Mouse (Mus musculus) midbrain, embryonic 13.5 days (tissue): ENCODE measurements around the gene Gse1. TPM values are rescaled to one million over a fixed set of nuclear protein-coding genes. Genes with fewer than 3 reads are reported as not detected.

Experiments
- ATAC-seq: fragments of 200-750 bp; cut with Nextera tagmentation; 2 replicates; pipeline ENCODE4 v1.8.0; 2017; ENCODE audit warnings: mild to moderate bottlenecking, moderate TSS enrichment, moderate library complexity
- H3K27ac ChIP-seq: fragments of 300-500 bp; sonication (generic); 2 replicates; pipeline ENCODE4 v1.5.1; 2015; ENCODE audit warnings: inconsistent platforms, mild to moderate bottlenecking, moderate library complexity
- H3K27me3 ChIP-seq: fragments of 300-500 bp; sonication (generic); 2 replicates; pipeline ENCODE4 v1.6.1; 2015; ENCODE audit warnings: mild to moderate bottlenecking, inconsistent platforms
- H3K36me3 ChIP-seq: fragments of 300-500 bp; sonication (generic); 2 replicates; pipeline ENCODE4 v1.6.1; 2015; ENCODE audit warnings: mild to moderate bottlenecking, inconsistent platforms
- H3K4me1 ChIP-seq: fragments of 300-500 bp; sonication (generic); replicated peaks from 2 replicates; pipeline ENCODE4 v1.6.1; 2015; ENCODE audit warnings: inconsistent platforms
- H3K4me2 ChIP-seq: fragments of 300-500 bp; sonication (generic); replicated peaks from 2 replicates; pipeline ENCODE4 v1.6.1; 2015; ENCODE audit warnings: moderate library complexity, mild to moderate bottlenecking, inconsistent platforms
- H3K4me3 ChIP-seq: fragments of 300-500 bp; sonication (generic); replicated peaks from 2 replicates; pipeline ENCODE4 v1.5.1; 2015; ENCODE audit warnings: mild to moderate bottlenecking, inconsistent platforms
- H3K9ac ChIP-seq: fragments of 300-500 bp; sonication (generic); replicated peaks from 2 replicates; pipeline ENCODE4 v1.6.1; 2015; ENCODE audit warnings: mild to moderate bottlenecking, inconsistent platforms
- H3K9me3 ChIP-seq: fragments of 300-500 bp; sonication (generic); 2 replicates; pipeline ENCODE4 v1.6.1; 2016; ENCODE audit warnings: mild to moderate bottlenecking, inconsistent platforms
- WGBS: fragments of 180-500 bp; shearing (Covaris S2); methylation state at CpG from one replicate; pipeline ENCODE4 v1.1.7; 2015; 5-methylcytosine and 5-hydroxymethylcytosine counted together
- polyA plus RNA-seq: library from polyadenylated mRNA; unstranded; fragments of >200 nt; fragmentation: Nextera tagmentation; extraction: Ambion mirVana; gene quantifications from 2 replicates; pipeline ENCODE4 v1.2.1, GENCODE M21; 2015

Gse1 gene
- polyA plus RNA-seq, 1 experiment from 2014 or later, result 22.5 TPM

GRCm38 (mm10) chr8:120190810-120191413 lies 37.3 kb upstream of the Gse1 start:
- H3K4me1 ChIP-seq, result peaks cover 25% of the 10 kb centered on the region
- H3K4me3 ChIP-seq, result peak overlapping the region; percentile 15; the same call in 1 of the 2 replicates
- H3K9me3 ChIP-seq, result no peaks in the 10 kb centered on the region
- H3K9ac ChIP-seq, result peak overlapping the region; percentile 36; the same call in 1 of the 2 replicates
- H3K27ac ChIP-seq, result peak overlapping the region; percentile 79
- no peaks in the 10 kb centered on the region for H3K36me3 ChIP-seq
- ATAC-seq, result peak; percentile 78
- no peaks in the 10 kb centered on the region for H3K27me3 ChIP-seq
- H3K4me2 ChIP-seq, result peak overlapping the region; percentile 48
- WGBS, result 42% methylated on average over 20 of the region's 20 CpGs

DNA sequence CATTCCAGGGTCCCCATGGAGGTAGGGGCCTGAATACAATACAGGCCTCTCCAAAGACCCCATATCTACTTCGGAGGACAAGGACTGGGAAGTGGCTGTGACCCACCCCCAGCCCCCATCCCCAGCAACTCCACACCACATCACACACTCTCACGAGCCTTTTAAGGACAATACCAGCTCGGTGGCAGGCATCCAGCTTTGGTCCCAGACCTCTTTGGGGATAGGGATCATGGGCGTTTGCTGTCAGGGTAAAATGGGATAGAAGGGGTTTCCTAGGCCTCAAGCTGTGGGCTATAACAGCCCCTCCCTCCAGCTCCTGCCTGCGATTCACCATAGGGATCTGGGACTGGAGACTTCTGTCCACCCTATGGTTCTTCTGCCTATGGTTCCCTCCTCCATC lies 36.6 kb upstream of the Gse1 start:
- no peak; the same call in 1 of the 2 replicates for ATAC-seq
- no peaks in the 10 kb centered on the region for H3K36me3 ChIP-seq
- H3K4me1 ChIP-seq, result peaks cover 18% of the 10 kb centered on the region
- H3K27ac ChIP-seq, result peak overlapping the region; percentile 79
- H3K4me3 ChIP-seq, result no peak overlapping the region
- 71% methylated on average over 5 of the region's 5 CpGs for WGBS
- H3K27me3 ChIP-seq, result no peaks in the 10 kb centered on the region
- no peak overlapping the region for H3K9ac ChIP-seq
- H3K4me2 ChIP-seq, result no peak overlapping the region; the same call in 1 of the 2 replicates
- no peaks in the 10 kb centered on the region for H3K9me3 ChIP-seq

DNA sequence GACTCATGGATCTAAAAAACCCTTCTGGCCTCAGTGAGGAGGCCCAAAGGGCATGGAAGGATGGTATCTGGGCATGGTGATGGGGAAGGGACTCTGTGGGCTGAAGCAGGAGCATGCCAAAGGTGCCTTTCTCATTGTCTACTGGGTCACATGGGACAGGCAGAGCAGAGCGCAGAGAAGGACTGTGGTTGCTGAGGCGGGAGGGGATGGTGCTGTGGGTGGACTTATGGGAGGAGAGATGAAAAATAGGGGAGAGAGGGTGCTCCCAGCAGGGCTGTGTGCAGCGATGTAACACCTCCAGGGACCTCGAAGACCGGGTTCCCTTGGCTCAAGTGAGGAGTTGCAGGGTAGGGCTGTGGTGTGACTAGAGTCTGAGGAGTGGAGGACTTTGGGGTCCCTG lies 36.1 kb upstream of the Gse1 start:
- Histone ChIP-seq H3K27me3 (no peaks in the 10 kb centered on the region), H3K4me1 (peaks cover 13% of the 10 kb centered on the region), H3K9me3 (no peaks in the 10 kb centered on the region), H3K4me3 (no peak overlapping the region), H3K27ac (0 out of 2 replicates have a peak overlapping the region, but pooled peaks have one; percentile 79), H3K9ac (no peak overlapping the region), H3K4me2 (no peak overlapping the region), H3K36me3 (no peaks in the 10 kb centered on the region)
- WGBS, result 95% methylated on average over 5 of the region's 5 CpGs
- ATAC-seq, result no peak

- no peaks in the 10 kb centered on the region; the same call in 1 of the 2 replicates for H3K9me3 ChIP-seq
- H3K4me2 ChIP-seq, result no peak overlapping the region
- no peak overlapping the region for H3K9ac ChIP-seq
- no peak for ATAC-seq
- H3K27me3 ChIP-seq, result no peaks in the 10 kb centered on the region
- no peak overlapping the region for H3K27ac ChIP-seq
- H3K36me3 ChIP-seq, result no peaks in the 10 kb centered on the region
- WGBS, result 93% methylated on average over 6 of the region's 6 CpGs
- H3K4me3 ChIP-seq, result no peak overlapping the region
- no peaks in the 10 kb centered on the region for H3K4me1 ChIP-seq
Observed at GRCm38 (mm10) chr8:120201351-120201750, 26.9 kb upstream of the Gse1 start.

GRCm38 (mm10) chr8:120202546-120202945 lies 25.7 kb upstream of the Gse1 start:
- no peaks in the 10 kb centered on the region for H3K4me1 ChIP-seq
- no peaks in the 10 kb centered on the region; the same call in 1 of the 2 replicates for H3K9me3 ChIP-seq
- no peaks in the 10 kb centered on the region for H3K27me3 ChIP-seq
- 78% methylated on average over 3 of the region's 3 CpGs for WGBS
- no peak for ATAC-seq
- no peak overlapping the region for H3K4me2 ChIP-seq
- H3K27ac ChIP-seq, result no peak overlapping the region
- H3K36me3 ChIP-seq, result no peaks in the 10 kb centered on the region
- no peak overlapping the region for H3K4me3 ChIP-seq
- H3K9ac ChIP-seq, result no peak overlapping the region

DNA sequence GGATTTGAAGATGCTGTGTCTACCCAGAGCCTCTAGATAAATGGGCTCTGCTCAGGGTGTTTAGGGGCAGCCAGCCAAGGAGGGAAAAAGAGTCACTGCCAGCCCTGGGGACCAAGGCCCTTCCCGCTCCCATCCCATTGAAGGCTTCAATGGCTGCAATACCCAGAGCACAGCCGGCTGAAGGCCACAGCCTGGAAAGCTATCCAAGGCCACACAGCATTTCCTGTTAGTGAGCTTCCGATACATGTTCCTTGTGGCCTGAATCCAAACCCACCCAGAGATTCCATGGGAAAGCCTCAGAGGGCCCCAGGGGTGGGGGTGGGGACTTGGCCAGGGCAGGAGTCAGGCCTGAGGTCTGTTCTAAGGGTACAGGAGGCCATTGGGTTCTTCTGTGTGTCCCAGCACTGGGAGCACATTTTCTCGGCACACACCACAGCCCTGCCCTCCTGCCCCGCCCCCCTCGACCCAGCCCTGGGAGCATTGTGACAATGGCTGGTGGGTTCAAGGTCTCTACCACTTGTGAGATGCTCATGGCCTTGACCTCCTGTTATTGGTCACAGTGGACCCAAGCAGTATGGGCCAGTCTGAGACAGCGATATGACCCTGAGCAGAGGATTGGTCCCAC lies 23.4 kb upstream of the Gse1 start:
- Histone ChIP-seq H3K27me3 (no peaks in the 10 kb centered on the region), H3K9me3 (no peaks in the 10 kb centered on the region), H3K27ac (no peak overlapping the region), H3K9ac (no peak overlapping the region), H3K4me2 (no peak overlapping the region), H3K36me3 (no peaks in the 10 kb centered on the region), H3K4me1 (no peaks in the 10 kb centered on the region), H3K4me3 (no peak overlapping the region)
- 75% methylated on average over 7 of the region's 7 CpGs for WGBS
- no peak for ATAC-seq

- Histone ChIP-seq H3K4me2 (no peak overlapping the region), H3K27me3 (no peaks in the 10 kb centered on the region), H3K27ac (no peak overlapping the region), H3K9me3 (no peaks in the 10 kb centered on the region), H3K36me3 (no peaks in the 10 kb centered on the region), H3K9ac (no peak overlapping the region), H3K4me3 (no peak overlapping the region), H3K4me1 (peaks cover 8% of the 10 kb centered on the region)
- WGBS, result 86% methylated on average over 9 of the region's 9 CpGs
- ATAC-seq, result no peak
Observed at GRCm38 (mm10) chr8:120205916-120206315, 22.3 kb upstream of the Gse1 start.

- H3K4me1 ChIP-seq, result peaks cover 17% of the 10 kb centered on the region
- ATAC-seq, result no peak
- H3K27ac ChIP-seq, result no peak overlapping the region
- H3K36me3 ChIP-seq, result no peaks in the 10 kb centered on the region
- H3K4me2 ChIP-seq, result no peak overlapping the region
- no peak overlapping the region for H3K9ac ChIP-seq
- 90% methylated on average over 8 of the region's 8 CpGs for WGBS
- H3K9me3 ChIP-seq, result no peaks in the 10 kb centered on the region
- no peaks in the 10 kb centered on the region for H3K27me3 ChIP-seq
- no peak overlapping the region for H3K4me3 ChIP-seq
Observed at GRCm38 (mm10) chr8:120207364-120207763, 20.9 kb upstream of the Gse1 start.

- H3K27ac ChIP-seq, result no peak overlapping the region
- 82% methylated on average over 11 of the region's 11 CpGs for WGBS
Observed at GRCm38 (mm10) chr8:120208113-120208512, 20.1 kb upstream of the Gse1 start.

DNA sequence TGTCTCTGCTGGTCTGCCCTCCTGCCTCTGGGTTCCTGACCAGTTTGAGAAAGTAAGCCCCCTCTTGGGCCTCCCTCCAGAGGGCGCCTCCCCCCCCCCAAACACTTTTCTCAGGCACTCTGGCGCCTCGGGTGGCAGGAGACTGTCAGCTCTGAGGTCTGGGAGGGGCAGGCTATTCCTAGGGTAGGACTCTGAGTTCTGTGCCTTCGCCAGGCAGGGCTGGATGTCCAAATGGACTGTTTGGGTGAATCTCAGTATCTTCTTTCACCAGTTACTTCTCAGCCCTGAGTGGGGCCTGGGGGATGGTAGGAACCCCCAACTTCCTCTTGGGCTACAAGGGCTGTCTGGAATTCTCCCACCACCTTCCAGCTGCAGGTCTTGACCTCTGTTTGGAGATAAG lies 16.9 kb upstream of the Gse1 start:
- Histone ChIP-seq H3K27me3 (no peaks in the 10 kb centered on the region), H3K4me1 (peaks cover 35% of the 10 kb centered on the region), H3K4me3 (no peak overlapping the region), H3K9ac (no peak overlapping the region), H3K36me3 (no peaks in the 10 kb centered on the region), H3K9me3 (no peaks in the 10 kb centered on the region), H3K4me2 (no peak overlapping the region), H3K27ac (no peak overlapping the region)
- WGBS, result 16% methylated on average over 4 of the region's 4 CpGs
- ATAC-seq, result no peak; the same call in 1 of the 2 replicates

More at GRCm38 (mm10) chr8:120208113-120208512, 20.1 kb upstream of the Gse1 start:
- no peak overlapping the region for H3K9ac ChIP-seq
- no peaks in the 10 kb centered on the region for H3K9me3 ChIP-seq
- ATAC-seq, result no peak
- H3K4me3 ChIP-seq, result no peak overlapping the region
- H3K27me3 ChIP-seq, result no peaks in the 10 kb centered on the region
- H3K4me1 ChIP-seq, result peaks cover 17% of the 10 kb centered on the region
- H3K4me2 ChIP-seq, result no peak overlapping the region
- no peaks in the 10 kb centered on the region for H3K36me3 ChIP-seq

DNA sequence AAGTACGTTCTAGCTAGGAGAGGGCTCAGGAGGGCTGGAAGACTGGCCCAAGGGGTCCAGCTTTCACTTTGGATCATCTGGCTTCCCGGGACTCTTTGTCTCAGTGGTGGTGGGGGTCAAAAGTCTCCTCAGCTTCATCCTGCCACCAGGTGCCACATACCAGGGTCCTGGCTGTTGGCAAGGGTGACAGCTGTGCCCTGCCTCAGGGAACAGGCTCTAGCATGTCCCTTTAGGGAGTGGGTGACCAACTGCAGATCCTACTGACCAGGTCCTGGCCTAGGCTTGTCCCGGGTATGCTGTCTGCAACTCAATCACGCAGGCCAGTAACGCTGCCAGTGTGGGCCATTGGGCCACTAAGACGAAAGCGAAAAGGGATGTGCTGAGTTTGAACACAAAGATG lies 15.7 kb upstream of the Gse1 start:
- peaks cover 47% of the 10 kb centered on the region for H3K4me1 ChIP-seq
- no peaks in the 10 kb centered on the region for H3K9me3 ChIP-seq
- WGBS, result 87% methylated on average over 7 of the region's 7 CpGs
- H3K4me2 ChIP-seq, result no peak overlapping the region
- ATAC-seq, result no peak
- no peaks in the 10 kb centered on the region for H3K27me3 ChIP-seq
- no peak overlapping the region for H3K9ac ChIP-seq
- H3K4me3 ChIP-seq, result no peak overlapping the region
- no peaks in the 10 kb centered on the region for H3K36me3 ChIP-seq
- H3K27ac ChIP-seq, result no peak overlapping the region

DNA sequence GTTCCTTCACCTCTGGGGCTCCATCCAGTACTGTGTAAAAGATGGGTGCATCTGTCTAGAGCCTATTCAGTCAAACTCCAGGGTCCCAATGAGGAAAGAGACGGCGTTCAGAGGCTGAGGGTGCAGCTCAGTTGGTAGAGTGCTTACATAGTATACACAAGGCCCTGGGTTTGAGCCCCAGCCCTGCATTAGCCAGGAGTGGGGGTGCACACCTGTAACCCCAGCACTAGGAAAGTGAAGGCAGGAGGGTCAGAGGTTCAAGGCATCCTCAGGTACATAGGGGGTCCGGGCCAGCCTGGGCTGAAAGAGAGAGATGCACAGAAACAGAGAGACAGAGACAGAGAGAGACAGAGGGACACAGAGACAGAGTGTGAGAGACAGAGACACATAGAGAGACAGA lies 15.0 kb upstream of the Gse1 start:
- Histone ChIP-seq H3K9ac (no peak overlapping the region), H3K4me3 (no peak overlapping the region), H3K27me3 (no peaks in the 10 kb centered on the region), H3K4me1 (peaks cover 52% of the 10 kb centered on the region), H3K27ac (no peak overlapping the region), H3K4me2 (no peak overlapping the region), H3K9me3 (no peaks in the 10 kb centered on the region), H3K36me3 (no peaks in the 10 kb centered on the region)
- WGBS, result 95% methylated on average over 3 of the region's 3 CpGs
- no peak for ATAC-seq
